Mouse (Mus musculus) stomach, postnatal 0 days (tissue): ENCODE measurements around the gene Ipo4.

ENCODE experiments used
- CTCF ChIP-seq: IDR thresholded peaks from 2 replicates; pipeline ENCODE4 v1.5.1; 2016; ENCODE audit warnings: antibody characterized with exemption, low read depth, mild to moderate bottlenecking, moderate library complexity
- EP300 ChIP-seq: optimal IDR thresholded peaks from 2 replicates; pipeline ENCODE3; 2016; ENCODE audit warnings: antibody characterized with exemption

GRCm38 (mm10) chr14:55642679-55643059 is 6.9 kb upstream of the Ipo4 start:
- TF ChIP-seq CTCF, result no peak
- no peak for TF ChIP-seq EP300
